Mouse (Mus musculus): ENCODE data around the gene Plxnc1. TPM values are rescaled to one million over a fixed set of nuclear protein-coding genes. Genes with fewer than 3 reads are reported as not detected.

Plxnc1 gene
- 20.2 TPM for polyA plus RNA-seq (2017; shearing (Covaris generic))

DNA sequence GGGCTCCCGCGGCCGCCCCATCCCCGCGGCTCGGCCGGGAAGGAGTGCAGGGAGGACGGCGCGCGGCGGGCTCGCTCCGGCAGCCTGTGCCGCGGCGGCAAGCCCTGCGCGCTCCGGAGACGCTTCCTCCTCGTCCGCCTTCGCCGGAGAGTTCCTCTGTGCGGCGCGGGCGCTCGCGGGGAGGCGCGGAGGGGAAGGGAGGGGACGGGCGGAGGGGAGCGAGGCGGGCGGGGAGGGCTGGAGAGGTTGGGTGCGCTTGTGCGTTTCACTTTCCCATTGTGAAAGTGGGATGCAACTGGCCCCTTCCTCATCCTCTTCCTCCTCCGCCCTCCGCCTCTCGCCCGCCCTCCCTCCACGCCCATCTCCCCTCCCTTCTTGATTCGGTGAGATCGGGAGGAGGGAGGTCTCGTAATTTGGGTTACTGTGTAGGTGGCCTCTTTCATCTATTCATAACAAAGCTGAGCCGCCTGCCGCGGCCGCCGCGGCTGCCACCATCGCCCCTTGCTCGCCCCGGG, at the start of gene Plxnc1:
TSS of gene Plxnc1 (minus strand) at position 145 of the 515 bp plus-strand sequence.

